Mouse (Mus musculus) intestine, postnatal 0 days (tissue): ENCODE data around the gene Col19a1. TPM values are rescaled to one million over a fixed set of nuclear protein-coding genes. Genes with fewer than 3 reads are reported as not detected.
A peak's percentile ranks its signal among the peaks of the same experiment; 100 is the strongest.
"Not testable (repeated sequence)": the region's sequence is repeated elsewhere in the genome, so short reads cannot be mapped to it uniquely, and the experiment has no call there.

Experiments
- ATAC-seq: fragments of 200-750 bp; cut with Nextera tagmentation; 2 replicates; pipeline ENCODE4 v1.8.0; 2017; ENCODE audit warnings: mild to moderate bottlenecking, moderate TSS enrichment, moderate library complexity
- H3K27ac ChIP-seq: fragments of 300-500 bp; sonication (generic); 2 replicates; pipeline ENCODE4 v1.5.1; 2014; ENCODE audit warnings: mild to moderate bottlenecking, low read depth, low read length, moderate library complexity
- H3K27me3 ChIP-seq: fragments of 300-500 bp; sonication (generic); replicated peaks from 2 replicates; pipeline ENCODE4 v1.6.1; 2014; ENCODE audit warnings: low read length, mixed read lengths; ENCODE audit not compliant: control insufficient read depth, insufficient read depth
- H3K36me3 ChIP-seq: fragments of 300-500 bp; sonication (generic); 2 replicates; pipeline ENCODE4 v1.6.1; 2014; ENCODE audit warnings: mild to moderate bottlenecking, moderate library complexity; ENCODE audit not compliant: control insufficient read depth, insufficient read depth
- H3K4me1 ChIP-seq: fragments of 300-500 bp; sonication (generic); replicated peaks from 2 replicates; pipeline ENCODE4 v1.6.1; 2014; ENCODE audit warnings: antibody characterized with exemption, low read length, mixed read lengths; ENCODE audit not compliant: control insufficient read depth, insufficient read depth
- H3K4me2 ChIP-seq: fragments of 300-500 bp; sonication (generic); replicated peaks from 2 replicates; pipeline ENCODE4 v1.6.1; 2014; ENCODE audit warnings: low read depth, mild to moderate bottlenecking, moderate library complexity
- H3K4me3 ChIP-seq: fragments of 300-500 bp; sonication (generic); 2 replicates; pipeline ENCODE4 v1.5.1; 2014; ENCODE audit warnings: low read depth, low read length
- H3K9ac ChIP-seq: fragments of 300-500 bp; sonication (generic); 2 replicates; pipeline ENCODE4 v1.6.1; 2014; ENCODE audit warnings: mild to moderate bottlenecking, low read depth, low read length
- H3K9me3 ChIP-seq: fragments of 300-500 bp; sonication (generic); 2 replicates; pipeline ENCODE4 v1.6.1; 2016; ENCODE audit warnings: mixed run types; ENCODE audit not compliant: control insufficient read depth
- CTCF ChIP-seq: sonication (generic); IDR thresholded peaks from 2 replicates; pipeline ENCODE4 v1.5.1; 2016; ENCODE audit warnings: low read depth, mild to moderate bottlenecking, control low read depth, antibody characterized with exemption, moderate library complexity
- WGBS: fragments of 180-500 bp; shearing (Covaris S2); extraction: QIAGEN DNeasy Blood & Tissue Kit; methylation state at CpG from one replicate; pipeline ENCODE4 v1.1.7; 2014; 5-methylcytosine and 5-hydroxymethylcytosine counted together
- polyA plus RNA-seq: library from polyadenylated mRNA; unstranded; fragments of >200 nt; fragmentation: Nextera tagmentation; extraction: Ambion mirVana; gene quantifications from 2 replicates; pipeline ENCODE4 v1.2.1, GENCODE M21; 2015

The Col19a1 gene
- polyA plus RNA-seq = 0.09 and 0.38 TPM in 2 replicates

DNA sequence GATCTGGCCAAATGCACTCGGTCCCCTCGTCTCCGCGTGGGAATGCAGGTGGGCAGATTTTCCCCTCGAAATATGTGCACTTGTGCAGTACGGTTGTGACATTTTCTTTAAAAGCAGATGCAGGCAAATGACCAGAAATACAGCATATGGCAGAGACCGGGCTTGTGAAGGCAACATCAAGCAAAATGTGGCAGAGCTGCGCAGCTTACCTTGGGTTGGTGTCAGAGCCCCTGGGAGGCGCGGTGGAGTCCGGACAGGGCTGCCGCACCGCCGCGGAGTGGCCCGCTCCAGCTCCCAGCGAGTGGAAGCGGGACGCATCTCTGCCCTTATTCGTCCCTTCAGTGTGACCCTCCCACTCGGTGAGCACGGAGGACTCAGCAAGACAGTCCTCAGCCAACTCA lies at the start of gene Col19a1:
Gene Col19a1 (minus strand): TSS at position 332 of the 401 bp plus-strand sequence.
- no peak within 1 kb of the TSS for H3K27ac ChIP-seq
- no peaks in the 10 kb centered on the region for H3K9me3 ChIP-seq
- H3K36me3 ChIP-seq = no peaks in the 10 kb centered on the region
- 2% methylated on average over 22 of the region's 22 CpGs for WGBS
- peak within 1 kb of the TSS; percentile 43 for H3K4me3 ChIP-seq
- peaks cover 33% of the 10 kb centered on the region for H3K27me3 ChIP-seq
- H3K9ac ChIP-seq = no peak within 1 kb of the TSS
- H3K4me2 ChIP-seq = peak within 1 kb of the TSS; percentile 75
- no peaks in the 10 kb centered on the region for H3K4me1 ChIP-seq
- no peak for TF ChIP-seq CTCF
- no peak for ATAC-seq

DNA sequence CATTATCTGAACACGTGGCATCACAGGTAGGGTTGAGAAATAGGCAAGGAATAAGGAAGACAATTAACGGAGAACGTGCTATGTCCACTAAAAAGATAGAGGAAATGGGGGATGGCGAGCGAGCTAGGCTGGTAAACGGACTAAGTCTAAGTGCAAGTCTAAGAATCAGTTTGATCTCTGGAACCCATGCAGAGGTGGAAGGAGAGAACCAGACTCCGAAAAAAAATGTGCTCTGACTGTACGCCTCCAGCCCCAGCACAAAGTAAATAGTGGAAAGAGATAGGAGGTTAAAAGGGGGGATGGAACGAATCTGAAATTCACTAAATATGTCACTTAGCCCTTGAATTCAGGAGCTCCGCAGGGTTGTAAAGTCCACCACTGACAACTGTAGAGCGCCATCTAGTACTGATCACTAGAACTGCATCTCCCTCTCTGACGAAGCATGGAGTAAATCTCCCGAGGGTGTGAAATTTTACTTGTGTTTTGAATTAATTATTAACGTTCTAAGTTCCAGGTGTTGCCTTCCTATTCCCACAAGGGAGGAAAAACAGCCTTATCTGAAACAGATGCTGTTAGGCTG lies 46.4 kb upstream of the Col19a1 start:
- Histone ChIP-seq H3K4me3 (no peak overlapping the region), H3K9ac (no peak overlapping the region), H3K36me3 (no peaks in the 10 kb centered on the region), H3K9me3 (no peaks in the 10 kb centered on the region), H3K27me3 (no peaks in the 10 kb centered on the region), H3K4me2 (no peak overlapping the region; the same call in 1 of the 2 replicates), H3K4me1 (no peaks in the 10 kb centered on the region), H3K27ac (no peak overlapping the region)
- 34% methylated on average over 14 of the region's 14 CpGs for WGBS
- no peak for ATAC-seq
- peak; percentile 67 for TF ChIP-seq CTCF

- not testable (repeated sequence) for H3K4me3 ChIP-seq
Observed at GRCm38 (mm10) chr1:24612556-24612955, 25.3 kb upstream of the Col19a1 start.

GRCm38 (mm10) chr1:24595096-24595495 lies 7.8 kb upstream of the Col19a1 start:
- ATAC-seq = no peak
- no peak for TF ChIP-seq CTCF
- no peak overlapping the region for H3K4me2 ChIP-seq
- no peak overlapping the region for H3K27ac ChIP-seq
- no peaks in the 10 kb centered on the region for H3K9me3 ChIP-seq
- no peaks in the 10 kb centered on the region for H3K4me1 ChIP-seq
- H3K9ac ChIP-seq = no peak overlapping the region
- H3K4me3 ChIP-seq = no peak overlapping the region
- no peaks in the 10 kb centered on the region for H3K36me3 ChIP-seq
- no peaks in the 10 kb centered on the region for H3K27me3 ChIP-seq
- whole genome bisulfite sequencing = 91% methylated on average over 19 of the region's 19 CpGs

More at GRCm38 (mm10) chr1:24612556-24612955, 25.3 kb upstream of the Col19a1 start:
- ATAC-seq, H3K4me2 ChIP-seq, H3K9me3 ChIP-seq, H3K36me3 ChIP-seq, H3K27me3 ChIP-seq, H3K27ac ChIP-seq, H3K9ac ChIP-seq, H3K4me1 ChIP-seq: not testable (repeated sequence)
- WGBS = under 1% methylated on average over 1 of the region's 2 CpGs

GRCm38 (mm10) chr1:24586370-24587140 lies 717 bp downstream of the Col19a1 start:
- no peak for ATAC-seq
- peak; percentile 26; the same call in 1 of the 2 replicates for TF ChIP-seq CTCF
- Histone ChIP-seq H3K27ac (no peak overlapping the region), H3K4me3 (peak overlapping the region; percentile 43), H3K27me3 (peaks cover 33% of the 10 kb centered on the region), H3K9me3 (no peaks in the 10 kb centered on the region), H3K4me2 (peak overlapping the region; percentile 75), H3K9ac (no peak overlapping the region), H3K36me3 (no peaks in the 10 kb centered on the region), H3K4me1 (no peaks in the 10 kb centered on the region)
- WGBS = under 1% methylated on average over 69 of the region's 72 CpGs

DNA sequence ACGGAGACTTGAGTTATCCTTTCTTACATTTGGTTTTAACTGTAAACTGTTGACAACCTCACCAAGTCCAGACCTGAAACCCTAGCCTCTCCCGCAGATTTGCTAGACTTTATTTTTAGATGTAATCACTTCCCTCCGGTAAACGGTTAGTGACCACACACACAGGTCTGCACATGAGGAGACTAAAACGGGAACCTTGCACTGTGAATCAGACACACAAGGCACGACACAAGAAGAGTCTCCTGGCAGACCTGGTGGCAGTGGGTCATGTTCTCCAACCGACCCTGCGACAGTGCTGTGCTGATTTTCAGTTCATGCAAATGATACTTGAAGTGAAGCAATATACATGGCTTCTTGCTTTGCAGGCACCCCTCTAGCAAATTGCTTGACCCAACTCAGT lies 14.7 kb downstream of the Col19a1 start:
- Histone ChIP-seq H3K9ac (no peak overlapping the region), H3K4me1 (no peaks in the 10 kb centered on the region), H3K4me2 (no peak overlapping the region), H3K4me3 (no peak overlapping the region), H3K27ac (no peak overlapping the region), H3K9me3 (no peaks in the 10 kb centered on the region), H3K36me3 (no peaks in the 10 kb centered on the region), H3K27me3 (no peaks in the 10 kb centered on the region)
- ATAC-seq = no peak
- no peak for TF ChIP-seq CTCF
- 76% methylated on average over 8 of the region's 8 CpGs for WGBS
